Mouse (Mus musculus) urinary bladder, postnatal 14 days (tissue): ENCODE measurements at regions not wholly inside any gene's neighbourhood (a gene's known extent, or its start where the extent isn't known, plus 50 kb on each side); places are given as distances from the start of the nearest gene placed in this dataset.

Experiments
- DNase-seq: peaks from one replicate; pipeline ENCODE4 v3.0.0; 2021; ENCODE audit warnings: low spot score

DNA sequence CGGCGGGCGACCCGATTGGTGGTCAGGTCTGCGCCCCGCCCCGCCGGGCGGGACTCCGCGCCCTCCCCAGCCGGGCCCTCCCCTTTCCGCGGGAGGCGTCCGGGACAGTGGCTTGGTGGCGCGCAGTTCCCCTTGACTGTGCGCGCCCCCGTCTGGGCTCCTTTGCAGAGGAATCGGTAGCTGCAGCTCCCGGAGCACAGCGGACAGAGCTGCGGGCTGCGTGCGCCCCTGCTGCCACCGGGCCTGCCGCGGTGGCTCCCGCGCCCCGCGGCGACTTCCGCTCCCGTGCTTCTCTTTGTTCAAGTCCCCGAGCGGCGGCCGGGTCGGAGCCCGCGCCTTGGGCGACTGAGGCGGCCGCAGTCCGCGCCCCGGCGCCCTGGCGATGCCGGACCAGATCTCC, 566.6 kb upstream of the Gm21863 start:
- peak; percentile 38 for DNase-seq
